9 mouse cellular contexts compared by ENCODE assay signal in genomic region chr10:103029730-103030490, GRCm38 (mm10). TPM values are rescaled to one million over a fixed set of nuclear protein-coding genes. Genes with fewer than 3 reads are reported as not detected.
A peak's percentile ranks its signal among the peaks of the same experiment; 100 is the strongest.
DNase-seq lines count a peak whose midpoint lies in the region; ATAC-seq and TF ChIP-seq lines count a peak whose summit lies in the region.
"Had no signal": no experiment of that assay in that cellular context is flagged by ENCODE, and none has a peak within 500 bp of the region (broad histone marks: within the 10 kb centered on the region; RNA-seq: fewer than 3 reads in every experiment).

TSS of gene Alx1 (minus strand) at chr10:103030215.

- no peak within 1 kb of the TSS for H3K9ac ChIP-seq in hindbrain, embryonic 13.5 days
- no peak within 1 kb of the TSS for H3K9ac ChIP-seq in stomach, embryonic 16.5 days (ENCODE audit: low read length)
- no peak within 1 kb of the TSS for H3K9ac ChIP-seq in stomach, postnatal 0 days (ENCODE audit: low read length)
- H3K9ac ChIP-seq in hindbrain, embryonic 15.5 days = no peak within 1 kb of the TSS

- H3K4me3 ChIP-seq in hindbrain, embryonic 10.5 days = peak within 1 kb of the TSS; percentile 50
- H3K4me3 ChIP-seq in hindbrain, embryonic 13.5 days = no peak within 1 kb of the TSS
- H3K4me3 ChIP-seq in stomach, embryonic 16.5 days (replicated peaks; ENCODE audit: low read length) = peak within 1 kb of the TSS; percentile 38; the same call in 1 of the 2 replicates
- H3K4me3 ChIP-seq in stomach, postnatal 0 days (ENCODE audit: low read depth, low read length) = no peak within 1 kb of the TSS
- H3K4me3 ChIP-seq in hindbrain, embryonic 15.5 days = no peak within 1 kb of the TSS
- H3K4me3 ChIP-seq in left cerebral cortex, adult 2 months = no peak within 1 kb of the TSS

- H3K27ac ChIP-seq in hindbrain, embryonic 10.5 days = no peak within 1 kb of the TSS
- H3K27ac ChIP-seq in hindbrain, embryonic 13.5 days = no peak within 1 kb of the TSS
- H3K27ac ChIP-seq in stomach, embryonic 16.5 days (ENCODE audit: low read length) = no peak within 1 kb of the TSS
- H3K27ac ChIP-seq in stomach, postnatal 0 days (replicated peaks) = no peak within 1 kb of the TSS
- H3K27ac ChIP-seq in hindbrain, embryonic 15.5 days (replicated peaks) = no peak within 1 kb of the TSS
- H3K27ac ChIP-seq in left cerebral cortex, adult 2 months = no peak within 1 kb of the TSS

- H3K4me2 ChIP-seq in hindbrain, embryonic 13.5 days = no peak within 1 kb of the TSS
- H3K4me2 ChIP-seq in stomach, embryonic 16.5 days (ENCODE audit: low read depth, low read length) = no peak within 1 kb of the TSS
- H3K4me2 ChIP-seq in stomach, postnatal 0 days (replicated peaks; ENCODE audit: low read depth) = no peak within 1 kb of the TSS
- H3K4me2 ChIP-seq in hindbrain, embryonic 15.5 days = 0 out of 2 replicates have a peak within 1 kb of the TSS, but pooled peaks have one; percentile 46

- TF ChIP-seq CTCF in stomach, postnatal 0 days (IDR thresholded peaks at IDR 0.05; ENCODE audit: low read depth) = no peak
- TF ChIP-seq CTCF in left cerebral cortex, adult 2 months (IDR thresholded peaks at IDR 0.05) = no peak

- peak; percentile 57 for DNase-seq in hindbrain, embryonic 10.5 days (ENCODE audit: low spot score)
- DNase-seq in stomach, postnatal 0 days (ENCODE audit: low spot score) = no peak
- no peak for DNase-seq in left cerebral cortex, adult 2 months (ENCODE audit: extremely low spot score in 1 of 2, low spot score in 2 of 2)
- no peak for DNase-seq in c-Kit-positive CD71-positive TER-119-positive erythroid progenitor cells, embryonic 14.5 days (ENCODE audit: low spot score)
- DNase-seq: lung, postnatal 36 days had no signal

- under 1% methylated on average over 32 of the region's 32 CpGs for WGBS in hindbrain, embryonic 10.5 days
- under 1% methylated on average over 32 of the region's 32 CpGs for WGBS in hindbrain, embryonic 13.5 days
- 2% methylated on average over 32 of the region's 32 CpGs for WGBS in stomach, embryonic 16.5 days
- WGBS in stomach, postnatal 0 days = 4% methylated on average over 32 of the region's 32 CpGs
- WGBS in hindbrain, embryonic 15.5 days = 1% methylated on average over 32 of the region's 32 CpGs

- peaks cover 98% of the 10 kb centered on the region for H3K27me3 ChIP-seq in hindbrain, embryonic 10.5 days (ENCODE audit: insufficient read depth, poor library complexity, severe bottlenecking)
- peaks cover 77% of the 10 kb centered on the region for H3K27me3 ChIP-seq in hindbrain, embryonic 13.5 days
- peaks cover 77% of the 10 kb centered on the region for H3K27me3 ChIP-seq in stomach, embryonic 16.5 days (ENCODE audit: control insufficient read depth, insufficient read depth, low read length)
- peaks cover 28% of the 10 kb centered on the region; the same call in 1 of the 2 replicates for H3K27me3 ChIP-seq in stomach, postnatal 0 days (ENCODE audit: control insufficient read depth, insufficient read depth, low read length)
- peaks cover 66% of the 10 kb centered on the region for H3K27me3 ChIP-seq in hindbrain, embryonic 15.5 days

- ATAC-seq in hindbrain, embryonic 13.5 days (ENCODE audit: low FRiP score) = no peak
- ATAC-seq in stomach, embryonic 16.5 days (ENCODE audit: insufficient read depth, low FRiP score) = no peak
- no peak for ATAC-seq in stomach, postnatal 0 days (ENCODE audit: low FRiP score, low TSS enrichment)
- ATAC-seq in hindbrain, embryonic 15.5 days (ENCODE audit: low FRiP score, low read depth) = no peak

- no peaks in the 10 kb centered on the region for H3K9me3 ChIP-seq in hindbrain, embryonic 10.5 days
- no peaks in the 10 kb centered on the region for H3K9me3 ChIP-seq in hindbrain, embryonic 13.5 days
- no peaks in the 10 kb centered on the region for H3K9me3 ChIP-seq in stomach, embryonic 16.5 days (replicated peaks; ENCODE audit: control insufficient read depth, low read length)
- no peaks in the 10 kb centered on the region for H3K9me3 ChIP-seq in stomach, postnatal 0 days (ENCODE audit: control insufficient read depth, low read length)
- no peaks in the 10 kb centered on the region for H3K9me3 ChIP-seq in hindbrain, embryonic 15.5 days

- no peak for TF ChIP-seq EP300 in stomach, postnatal 0 days (optimal IDR thresholded peaks at IDR 0.05)

- H3K36me3 ChIP-seq in hindbrain, embryonic 10.5 days = no peaks in the 10 kb centered on the region
- H3K36me3 ChIP-seq in hindbrain, embryonic 13.5 days = no peaks in the 10 kb centered on the region
- H3K36me3 ChIP-seq in stomach, embryonic 16.5 days (ENCODE audit: control insufficient read depth, insufficient read depth, low read length) = no peaks in the 10 kb centered on the region
- no peaks in the 10 kb centered on the region for H3K36me3 ChIP-seq in stomach, postnatal 0 days (ENCODE audit: control insufficient read depth, insufficient read depth, low read length)
- no peaks in the 10 kb centered on the region for H3K36me3 ChIP-seq in hindbrain, embryonic 15.5 days

- intact Hi-C loops in left cerebral cortex, adult 2 months (cut with DNase I) = no loop called here

- peaks cover 17% of the 10 kb centered on the region for H3K4me1 ChIP-seq in hindbrain, embryonic 10.5 days (replicated peaks)
- H3K4me1 ChIP-seq in hindbrain, embryonic 13.5 days (replicated peaks) = peaks cover 11% of the 10 kb centered on the region
- peaks cover 3% of the 10 kb centered on the region; the same call in 1 of the 2 replicates for H3K4me1 ChIP-seq in stomach, embryonic 16.5 days (ENCODE audit: control insufficient read depth, insufficient read depth, low read length)
- H3K4me1 ChIP-seq in stomach, postnatal 0 days (replicated peaks; ENCODE audit: control insufficient read depth, insufficient read depth) = no peaks in the 10 kb centered on the region
- peaks cover 13% of the 10 kb centered on the region; the same call in 1 of the 2 replicates for H3K4me1 ChIP-seq in hindbrain, embryonic 15.5 days (replicated peaks)

RNA-seq across cellular contexts. Expression of gene Alx1, which starts in this region (rescaled TPM):
- 4.3 and 11.0 TPM in 2 replicates for polyA plus RNA-seq in hindbrain, embryonic 10.5 days (2016; fragmentation: Nextera tagmentation; extraction: Ambion mirVana)
- 0.26 and 1.1 TPM in 2 replicates for polyA plus RNA-seq in hindbrain, embryonic 13.5 days (2015; fragmentation: Nextera tagmentation; extraction: Ambion mirVana)
- polyA plus RNA-seq in stomach, embryonic 16.5 days (2015; fragmentation: Nextera tagmentation; extraction: Ambion mirVana) = 0.10 and 0.15 TPM in 2 replicates
- polyA plus RNA-seq in stomach, postnatal 0 days (2015; fragmentation: Nextera tagmentation; extraction: Ambion mirVana) = not detected in 2 replicates
- 0.12 and 0.22 TPM in 2 replicates for polyA plus RNA-seq in hindbrain, embryonic 15.5 days (2015; fragmentation: Nextera tagmentation; extraction: Ambion mirVana)
- under 1 TPM in 1 of 2 experiments, not detected in 1; 0.28 TPM for total RNA-seq in left cerebral cortex, adult 2 months (2021)
- total RNA-seq: common myeloid progenitor, adult 5-6 weeks had no signal

Comparison
In these comparisons a context has a peak if more than half of its experiments do, and no peak if none do; other contexts are left out.
1. H3K4me3 ChIP-seq: peak in hindbrain, embryonic 10.5 days (single experiment) and stomach, embryonic 16.5 days (single experiment); none in hindbrain, embryonic 13.5 days (single experiment), stomach, postnatal 0 days (single experiment), hindbrain, embryonic 15.5 days (single experiment) and left cerebral cortex, adult 2 months (single experiment).